Mouse (Mus musculus): ENCODE data around the gene Rrh.

The Rrh gene

DNA sequence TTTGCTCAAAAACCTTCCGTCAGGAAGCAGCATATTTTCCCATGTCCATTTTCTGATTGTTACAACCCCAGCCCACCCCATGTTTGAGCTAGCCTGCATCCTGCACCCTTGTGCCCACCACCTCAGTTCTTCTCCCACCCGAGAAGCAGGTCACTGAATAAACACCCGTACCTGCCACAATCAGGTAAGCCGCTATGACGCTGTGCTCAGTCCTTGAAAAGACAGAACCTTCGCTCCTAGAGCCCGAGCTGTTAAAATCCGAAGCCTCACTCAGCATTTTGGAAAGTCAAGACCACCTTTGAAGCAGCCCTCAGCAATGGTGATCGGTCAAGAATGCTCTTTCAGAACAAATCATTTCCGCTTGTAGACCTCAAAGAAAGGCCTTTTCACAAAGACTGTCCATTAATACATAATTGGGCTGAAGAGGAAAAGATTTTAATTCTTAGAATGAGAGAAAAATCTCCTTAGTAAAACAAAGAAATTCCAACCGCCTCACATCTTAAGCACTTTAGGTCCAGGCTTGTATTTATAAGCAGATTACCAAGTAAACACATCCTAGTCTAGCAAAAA, at the start of gene Rrh:
Gene Rrh, minus strand, starts transcription at position 382 of the 570 bp plus-strand sequence.
- DNase-seq, result no peak

DNA sequence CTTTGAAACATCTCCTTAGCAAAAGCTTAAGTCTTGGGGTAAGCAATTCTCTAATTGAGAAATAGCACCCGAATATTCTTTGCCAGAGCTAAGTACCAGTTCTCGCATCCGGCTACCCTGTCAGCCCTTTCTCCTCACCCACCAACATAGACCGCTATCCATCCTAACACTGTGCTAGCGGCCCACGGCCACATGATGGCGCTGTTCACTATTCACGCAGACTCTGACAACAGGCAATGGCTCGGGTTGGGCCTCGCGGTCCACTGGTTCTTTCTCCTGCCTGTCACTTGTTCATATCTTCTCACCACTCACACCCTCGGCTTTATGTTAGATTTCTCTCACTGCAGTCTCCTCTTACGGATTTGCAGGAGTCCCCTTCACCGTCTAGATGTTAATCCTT, 41.3 kb upstream of the Rrh start:
- DNase-seq, result peak; percentile 29

DNA sequence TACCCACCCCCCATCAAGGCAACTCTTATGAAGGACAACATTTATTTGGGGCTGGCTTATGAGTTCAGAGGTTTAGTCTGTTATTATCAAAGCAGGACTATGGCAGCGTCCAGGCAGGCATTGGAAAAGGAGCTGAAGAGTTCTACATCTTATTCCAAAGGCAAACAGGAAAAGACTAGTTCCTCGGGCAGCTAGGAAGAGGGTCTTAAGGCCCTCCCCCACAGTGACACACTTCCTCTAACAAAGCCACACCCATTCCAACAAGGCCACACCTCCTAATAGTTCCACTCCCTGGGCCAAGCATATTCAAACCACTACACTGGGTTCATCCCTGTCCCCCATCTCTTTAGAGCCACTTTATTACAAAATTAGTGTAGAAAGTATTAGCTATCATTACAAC, 40.2 kb upstream of the Rrh start:
- no peak for DNase-seq

DNA sequence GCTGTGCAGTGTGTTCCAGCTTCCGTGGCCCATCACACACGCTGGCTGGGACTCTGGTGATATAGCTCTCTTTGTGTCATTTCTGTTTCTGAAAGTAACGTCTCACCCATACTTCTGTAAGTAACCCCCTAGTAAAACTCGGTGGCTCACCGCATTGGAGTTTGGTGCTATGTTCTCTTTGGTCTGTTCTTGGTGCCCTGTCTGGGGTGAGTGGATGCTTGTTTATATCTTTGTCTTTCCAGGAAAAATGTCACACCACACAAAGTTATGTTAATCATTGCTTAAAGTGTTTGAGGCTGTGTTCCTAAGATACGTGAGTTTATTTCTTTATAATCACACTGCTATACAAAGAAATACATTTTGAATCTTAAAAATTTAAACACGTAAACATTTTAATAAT, 24.5 kb upstream of the Rrh start:
- DNase-seq, result no peak

DNA sequence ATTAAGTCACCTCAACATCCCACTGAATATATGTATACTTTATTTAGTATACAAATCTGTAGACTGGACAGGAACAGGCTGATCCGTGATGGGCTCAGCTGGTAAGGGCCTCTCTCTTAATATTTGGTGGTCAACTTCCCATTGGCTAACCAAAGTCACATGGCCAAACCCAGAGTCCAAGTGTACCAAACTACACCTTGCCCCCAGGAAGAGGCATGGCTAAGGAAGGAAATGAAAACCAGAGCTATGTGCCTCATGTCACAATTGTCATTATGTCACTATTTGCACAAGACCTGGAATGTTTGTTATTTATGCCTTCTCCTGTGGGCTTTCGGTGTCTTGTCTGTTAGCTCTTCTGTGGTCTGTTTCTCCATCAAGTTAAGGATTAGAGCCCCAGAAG, 23.5 kb upstream of the Rrh start:
- DNase-seq, result no peak

DNA sequence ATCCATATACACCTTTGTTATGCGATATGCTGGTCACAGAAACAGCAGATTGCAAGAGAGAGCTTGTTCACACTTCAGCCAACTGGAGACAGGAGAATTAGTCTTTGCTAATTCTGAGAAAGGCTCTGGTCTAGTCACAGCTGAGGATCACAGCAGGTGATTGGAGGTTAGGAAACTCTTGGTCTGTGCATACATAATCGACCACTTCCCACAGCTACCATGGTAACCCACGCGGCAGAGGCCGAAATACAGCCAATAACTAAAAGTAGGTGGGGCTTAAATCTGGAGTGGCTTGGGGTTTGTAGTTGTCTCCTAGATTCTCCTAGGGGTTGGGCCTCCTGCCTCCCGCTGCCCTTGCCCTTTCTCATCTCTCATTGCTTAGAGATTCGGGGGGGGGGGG, 15.6 kb upstream of the Rrh start:
- no peak for DNase-seq

DNA sequence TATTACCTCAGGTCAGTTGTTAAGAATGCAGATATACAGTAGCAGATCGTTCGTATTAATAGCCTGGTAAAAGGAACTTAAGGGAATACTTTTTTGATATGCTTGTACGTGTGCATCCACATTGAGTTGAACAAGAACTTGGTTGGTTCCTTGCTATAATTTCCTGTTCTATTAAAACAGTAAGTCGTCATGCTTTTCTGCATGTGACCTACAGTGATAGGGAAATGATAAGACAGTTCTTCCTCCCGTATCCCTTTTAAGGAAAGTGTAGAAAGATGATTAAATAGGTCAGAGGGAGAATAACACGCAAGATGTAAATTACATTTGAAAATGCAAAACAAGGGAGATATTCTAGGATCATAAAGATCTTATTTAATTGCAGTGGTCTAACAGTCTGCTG, 14.6 kb upstream of the Rrh start:
- no peak for DNase-seq

DNA sequence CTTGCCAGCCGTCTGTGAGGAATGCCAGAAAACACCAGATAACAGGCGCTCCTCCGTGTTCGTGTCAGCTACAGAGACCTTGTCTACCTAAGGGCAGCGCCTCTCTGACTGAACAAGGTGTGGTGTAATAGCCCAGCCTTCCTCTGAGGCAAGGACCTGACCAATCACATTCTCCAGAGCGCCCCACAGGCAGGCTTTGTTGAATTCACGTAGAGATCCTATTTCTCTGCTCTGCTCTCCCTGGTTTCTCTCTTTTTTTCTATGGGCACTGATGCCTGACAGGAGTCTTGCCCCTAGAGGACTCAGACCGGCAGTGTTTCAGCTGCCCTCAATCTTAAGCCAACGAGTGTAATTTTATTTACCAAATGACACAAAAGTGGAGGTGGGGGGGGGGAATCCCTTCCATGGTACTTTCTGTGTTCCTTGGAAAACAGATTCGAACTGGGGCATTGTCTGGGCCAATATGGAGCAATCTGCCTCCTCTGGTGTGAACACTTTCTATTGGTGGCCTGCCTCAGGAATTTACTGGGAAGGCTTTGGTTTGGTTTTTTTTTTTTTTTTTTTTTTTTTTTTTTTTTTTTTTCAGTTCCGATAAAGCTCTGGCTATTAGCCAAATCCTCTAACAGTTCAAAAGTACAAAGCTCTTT, 13.8 kb upstream of the Rrh start:
- no peak for DNase-seq

DNA sequence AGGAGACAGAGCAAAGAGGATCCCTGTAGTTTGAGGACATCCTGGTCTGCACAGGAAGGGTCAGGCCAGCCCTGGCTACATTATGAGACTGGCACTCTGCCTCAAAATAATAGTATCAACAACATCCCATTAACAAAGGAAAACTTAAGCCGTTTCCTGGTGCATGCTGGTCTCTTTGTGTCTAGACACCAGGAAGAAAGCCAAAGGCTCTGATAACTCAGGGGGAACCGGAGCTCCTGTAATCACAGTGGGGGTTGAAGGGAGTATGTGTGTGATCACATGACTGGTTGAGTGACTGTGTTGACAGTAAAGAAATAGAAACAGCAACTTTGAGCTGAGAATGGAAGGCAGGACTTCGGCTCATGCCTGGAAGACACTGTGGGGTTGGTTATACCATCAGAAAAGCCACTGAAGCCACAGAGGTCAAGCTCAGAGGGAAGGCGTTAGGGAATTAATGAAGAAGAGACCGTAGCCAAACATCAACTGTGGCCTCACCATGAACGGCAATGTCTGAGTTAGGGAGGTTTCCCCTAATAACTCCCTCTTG, 13.1 kb upstream of the Rrh start, which contains the start of gene Cfi:
Gene Cfi, plus strand, starts transcription at position 497 of the 547 bp plus-strand sequence.
- no peak for DNase-seq

DNA sequence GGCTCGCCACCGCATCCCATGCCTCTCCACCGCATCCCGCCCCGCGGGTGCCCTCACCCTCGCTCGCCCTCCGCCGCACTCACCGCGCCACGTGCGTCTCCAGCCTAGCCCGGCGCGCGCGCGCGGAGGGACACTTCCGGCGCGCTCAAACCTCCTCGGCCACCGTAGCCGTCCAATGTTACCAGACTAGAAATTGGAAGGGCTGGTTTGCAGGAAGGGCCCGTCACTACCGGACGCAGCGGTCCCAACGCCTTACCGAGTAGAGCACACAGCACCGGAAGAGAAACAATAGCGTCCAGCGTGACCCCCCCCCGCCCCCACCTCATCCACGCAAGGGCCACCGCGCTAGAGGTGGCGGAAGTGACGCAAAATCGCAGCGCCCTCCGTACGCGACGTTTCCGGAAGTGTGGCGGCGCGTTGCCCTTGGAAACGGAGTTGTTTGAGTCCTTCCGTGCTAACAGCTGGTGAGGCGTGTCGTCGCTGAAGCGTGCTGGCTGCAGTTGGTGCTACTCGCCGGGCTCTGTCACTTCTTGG, 8.7 kb upstream of the Rrh start, which contains the start of gene Gar1:
Gene Gar1, minus strand, starts transcription at position 362 of the 534 bp plus-strand sequence.
- peak; percentile 96 for DNase-seq

DNA sequence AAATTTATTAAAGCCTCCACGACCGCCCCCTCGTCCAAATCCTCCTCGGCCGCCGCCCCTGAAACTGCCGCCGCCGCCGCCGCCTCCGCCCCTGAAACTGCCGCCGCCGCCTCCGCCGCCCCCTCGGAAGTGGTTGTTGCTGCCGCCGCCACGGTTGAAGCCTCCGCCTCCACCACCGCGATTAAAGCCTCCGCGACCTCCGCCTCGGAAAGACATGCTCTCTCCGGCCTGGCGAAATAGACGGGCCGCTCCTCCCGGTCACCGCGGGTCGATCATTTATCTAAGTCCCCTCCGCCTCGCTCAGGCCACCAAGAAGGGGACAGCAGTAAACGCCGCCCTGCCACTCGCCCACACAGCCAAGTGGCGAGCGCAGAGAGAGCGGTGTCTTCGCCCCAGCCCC, 8.2 kb upstream of the Rrh start:
- no peak for DNase-seq

DNA sequence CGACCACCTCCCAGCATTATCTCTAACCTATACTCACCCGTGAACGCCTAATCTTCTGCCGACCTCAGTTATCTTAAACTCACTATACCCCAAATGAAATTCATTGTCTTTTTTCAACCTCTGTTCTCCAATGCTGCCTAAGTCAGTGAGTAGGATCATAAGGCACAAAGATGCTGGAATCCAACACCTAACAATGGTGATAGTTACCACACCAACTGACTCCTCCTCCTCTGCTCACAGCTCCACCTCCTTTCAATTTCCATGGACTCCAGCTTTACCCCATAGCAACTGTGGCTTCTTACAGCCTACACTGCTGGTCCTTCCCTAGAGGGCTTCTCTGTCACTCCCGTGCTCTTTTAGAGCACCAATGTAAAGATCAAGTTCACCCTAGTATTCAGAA, 5.3 kb upstream of the Rrh start:
- no peak for DNase-seq

DNA sequence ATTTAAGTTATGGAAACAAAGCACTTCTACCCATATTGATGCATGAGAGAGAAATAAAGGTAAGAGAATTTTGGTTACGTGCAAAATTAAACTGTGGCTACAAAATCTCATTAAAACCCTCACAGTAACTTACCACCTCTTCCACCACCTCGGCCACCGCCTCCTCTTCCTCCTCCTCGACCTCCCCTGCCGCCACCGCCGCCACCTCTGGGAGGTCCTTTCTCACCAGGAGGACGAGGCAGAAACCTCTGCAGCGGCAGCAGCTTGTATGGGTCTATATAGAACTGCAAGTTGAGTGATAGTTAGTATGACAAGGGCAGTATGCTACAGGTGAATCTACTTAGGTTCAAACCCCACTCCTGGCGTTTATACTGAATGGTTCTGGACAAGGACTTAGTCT, 4.3 kb upstream of the Rrh start:
- no peak for DNase-seq

DNA sequence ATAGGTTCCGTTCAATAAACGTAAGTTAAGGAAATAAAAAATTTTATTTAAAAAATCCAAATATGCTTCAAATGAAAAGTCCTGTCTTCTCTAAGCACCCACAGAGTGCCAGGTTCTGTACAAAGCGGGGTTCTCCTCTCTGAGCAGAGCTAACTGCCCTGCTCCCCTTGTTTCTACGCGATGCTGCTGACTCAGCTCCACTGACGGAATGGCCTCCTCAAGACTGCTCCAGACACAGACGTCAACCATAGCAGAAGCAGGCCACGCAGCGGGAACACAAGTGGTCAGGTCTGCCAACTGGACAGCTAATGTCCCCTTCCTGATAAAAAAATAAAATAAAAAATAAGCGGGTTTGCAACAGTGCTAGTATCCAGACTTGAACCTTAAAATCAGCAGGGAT, 2.5 kb upstream of the Rrh start:
- DNase-seq, result no peak

DNA sequence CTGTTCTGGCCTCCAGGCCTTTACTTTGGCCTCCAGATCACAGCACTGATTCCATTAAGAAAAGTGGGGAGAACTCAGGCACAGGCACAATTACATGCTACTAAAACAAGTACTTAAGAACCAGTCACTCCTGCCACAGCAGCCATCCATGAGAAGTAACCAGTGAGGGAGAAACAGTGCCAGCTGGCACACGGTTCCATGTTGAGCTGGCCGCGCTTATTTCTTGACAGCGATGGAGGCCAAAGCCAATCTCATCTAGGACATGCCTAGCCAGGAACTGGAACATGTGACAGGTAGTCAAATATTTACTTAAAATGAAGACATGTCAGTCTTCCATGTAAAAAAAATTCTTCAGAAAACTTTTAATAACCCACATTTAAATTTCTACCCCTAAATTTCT, 1.8 kb upstream of the Rrh start:
- no peak for DNase-seq

DNA sequence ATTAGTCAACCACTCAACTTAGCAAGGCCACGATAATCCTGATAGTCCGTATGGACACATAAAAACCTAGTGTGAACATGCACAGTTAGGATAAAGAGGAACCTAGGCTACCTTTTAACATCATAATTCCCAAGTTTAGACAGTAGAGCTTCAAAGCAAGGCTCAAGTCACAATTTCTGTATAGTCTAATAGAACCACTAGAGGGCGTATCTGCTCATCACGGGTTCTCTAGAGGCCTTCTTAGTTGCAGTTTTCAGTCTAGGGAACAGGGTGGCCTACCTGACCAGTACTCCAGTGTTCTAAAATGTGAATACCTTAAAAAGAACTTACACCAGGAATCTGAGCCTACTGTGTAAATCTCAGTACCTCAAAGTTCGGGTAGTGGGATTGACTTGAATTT, 906 bp upstream of the Rrh start:
- peak; percentile 24 for DNase-seq

DNA sequence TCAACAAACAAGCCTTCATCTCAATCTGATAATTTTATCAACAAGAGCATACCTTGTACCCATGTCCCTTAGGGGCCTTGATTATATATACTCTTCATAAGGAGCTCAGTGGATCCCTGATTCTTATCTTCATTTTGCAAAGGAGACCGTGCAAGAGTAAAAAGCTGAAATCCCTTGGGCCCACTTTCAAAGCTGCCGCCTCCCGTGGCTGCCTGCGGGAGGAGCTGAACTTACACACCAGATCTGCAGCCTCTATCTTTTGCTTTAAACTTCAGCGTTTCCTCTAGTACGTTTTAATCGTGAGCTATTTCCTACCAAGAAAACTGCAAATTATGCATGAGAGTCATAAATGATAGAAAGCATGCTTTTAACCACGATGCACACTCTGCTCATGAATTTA, 651 bp downstream of the Rrh start:
- no peak for DNase-seq

DNA sequence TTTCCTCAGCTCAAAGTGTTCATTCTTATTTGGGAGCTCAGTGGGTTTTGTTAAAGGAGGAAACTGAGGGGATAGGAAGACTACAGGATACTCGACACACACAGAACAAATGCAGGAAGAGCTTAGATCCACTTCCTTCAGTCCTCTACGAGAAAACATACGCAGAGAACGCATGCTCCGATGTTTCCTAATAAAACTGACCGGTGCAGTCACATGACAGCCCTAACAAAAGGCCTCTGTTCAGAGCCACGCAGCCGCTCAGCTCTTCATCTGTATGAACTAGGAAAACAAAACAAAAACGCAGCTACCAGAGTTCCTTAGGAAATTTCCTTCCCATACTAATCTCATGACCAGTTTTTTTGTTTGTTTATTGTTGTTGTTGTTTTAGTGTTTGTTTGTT, 1.5 kb downstream of the Rrh start:
- no peak for DNase-seq

DNA sequence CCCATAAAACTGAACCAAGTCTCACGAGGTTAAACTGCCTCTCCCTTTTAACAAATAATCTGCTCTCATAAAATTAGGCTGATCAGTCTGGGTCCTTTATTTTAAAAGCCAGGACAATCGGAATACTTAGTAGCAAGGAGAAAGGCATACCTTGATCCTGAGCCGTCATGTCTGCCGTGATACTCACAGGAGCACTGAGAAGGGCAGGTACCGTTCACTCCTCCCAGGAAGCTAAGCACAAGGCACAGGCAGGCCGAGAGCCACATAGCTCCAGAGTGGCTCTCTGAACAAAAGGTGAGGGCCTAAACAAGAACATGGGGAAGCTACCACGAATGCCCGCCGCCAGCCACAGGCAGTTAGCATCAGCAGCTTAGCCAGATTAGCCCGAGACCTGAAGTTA, 18.6 kb downstream of the Rrh start, which contains the start of gene Lrit3:
Gene Lrit3, minus strand, starts transcription at position 266 of the 400 bp plus-strand sequence.
- no peak for DNase-seq

DNA sequence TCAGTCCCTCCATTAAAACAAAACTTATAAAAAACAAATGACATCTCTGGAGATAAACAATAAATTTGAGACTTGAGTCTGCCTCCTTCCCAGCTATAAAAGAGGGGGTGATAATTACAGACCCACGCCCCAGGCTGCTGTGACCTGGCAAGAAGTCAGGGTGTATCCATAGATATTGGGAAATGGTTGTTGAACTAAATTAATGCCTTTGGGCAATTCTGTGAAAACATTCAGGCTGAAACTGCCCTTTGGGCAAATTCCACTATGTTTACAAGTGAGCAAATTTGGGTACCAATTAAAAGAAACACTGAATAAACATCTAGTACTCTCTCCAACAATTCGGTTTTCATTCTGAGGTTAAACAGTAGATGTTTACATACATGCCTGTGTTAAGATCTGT, 23.4 kb downstream of the Rrh start:
- DNase-seq, result no peak

DNA sequence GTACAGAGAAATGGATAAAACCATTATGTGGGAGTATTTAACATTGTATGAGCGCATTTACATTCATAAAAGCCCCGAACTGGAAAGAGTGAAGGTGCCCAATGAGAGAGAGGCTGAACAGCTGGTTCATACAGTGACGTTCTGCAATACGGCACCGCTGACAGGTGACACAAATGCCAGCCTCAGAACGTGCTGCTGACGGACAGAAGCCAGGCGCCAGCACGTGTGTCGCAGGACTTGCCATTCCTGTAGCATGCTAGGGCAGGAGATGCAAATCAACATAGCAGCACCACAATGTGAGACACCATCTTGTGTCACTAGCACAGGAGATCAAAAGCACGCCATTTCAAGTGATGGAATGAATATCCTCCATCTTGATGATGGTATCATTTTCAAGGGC, 23.8 kb downstream of the Rrh start:
- no peak for DNase-seq

DNA sequence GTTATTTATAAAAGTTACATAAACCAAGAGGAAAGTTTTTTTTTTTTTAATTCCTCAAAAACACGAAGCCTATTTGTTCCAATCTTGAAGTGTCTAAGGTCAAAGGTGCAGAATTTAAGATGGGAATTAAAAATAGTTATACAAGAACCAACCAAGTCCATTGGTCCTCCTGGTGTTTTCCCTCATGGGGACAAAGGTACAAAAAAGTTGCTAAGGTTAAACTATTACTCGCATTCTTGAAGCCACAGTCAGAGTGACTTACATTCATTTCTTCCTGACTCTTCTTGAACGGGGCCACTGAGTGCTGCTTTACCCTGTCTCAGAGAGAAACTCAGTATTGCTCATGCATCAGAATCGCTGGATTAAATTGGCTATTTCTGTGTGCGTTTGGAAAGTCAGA, 25.0 kb downstream of the Rrh start:
- no peak for DNase-seq

DNA sequence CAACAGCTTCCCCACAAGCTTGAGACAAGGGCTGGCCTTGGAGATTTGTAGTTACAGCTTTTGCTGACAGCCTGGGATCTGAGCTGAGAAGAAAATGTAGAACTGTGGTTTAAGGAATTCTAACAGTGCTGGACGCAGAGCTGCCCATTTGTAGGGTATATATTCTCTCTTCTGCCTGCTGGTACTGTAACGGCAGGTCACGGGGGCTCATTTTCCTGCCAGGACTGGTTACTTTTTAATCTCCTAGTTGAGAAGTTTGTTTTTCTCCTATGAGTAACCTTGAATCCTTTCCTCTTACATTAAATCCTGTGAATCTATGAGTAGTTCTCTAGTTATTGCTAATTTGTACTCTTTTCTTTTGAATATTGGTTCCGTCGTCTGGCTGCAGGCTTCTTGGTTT, 28.6 kb downstream of the Rrh start:
- no peak for DNase-seq

DNA sequence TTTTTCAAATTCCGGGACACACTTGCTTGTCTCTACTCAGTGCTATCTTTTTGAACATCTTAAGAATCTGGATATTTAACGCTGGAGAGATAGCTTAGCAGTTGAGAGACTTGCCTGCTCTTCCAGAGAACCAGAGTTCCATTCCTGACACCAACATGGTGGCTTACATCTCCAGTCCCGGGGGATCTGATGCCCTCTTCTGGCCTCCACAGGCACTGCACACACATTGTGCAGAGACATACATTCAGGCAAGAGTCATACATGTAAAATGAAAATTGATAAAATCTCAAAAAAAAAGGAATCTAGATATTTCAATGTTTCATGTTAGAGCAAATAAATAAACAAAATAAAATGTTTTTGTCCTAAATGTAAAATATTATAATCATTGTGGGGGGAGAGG, 39.6 kb downstream of the Rrh start:
- DNase-seq, result no peak

DNA sequence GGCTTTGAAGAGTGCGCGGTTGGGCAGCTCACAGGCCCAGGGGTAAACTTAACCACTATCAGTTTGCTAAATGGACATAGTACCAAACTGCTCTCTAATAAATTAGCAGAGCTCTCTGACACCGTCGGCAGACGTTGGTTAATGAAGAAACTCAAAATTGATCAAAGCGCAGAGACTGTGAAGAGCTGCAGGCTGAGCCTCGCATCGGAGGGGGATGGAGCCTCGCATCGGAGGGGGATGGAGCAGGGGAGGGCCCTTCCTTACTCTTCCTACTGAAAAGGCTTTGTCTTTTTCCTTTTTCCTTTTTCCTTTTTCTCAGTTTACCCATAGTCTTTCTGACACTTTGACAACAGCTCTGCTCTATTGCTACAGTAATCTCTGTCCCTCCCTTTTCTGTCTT, 41.0 kb downstream of the Rrh start:
- no peak for DNase-seq
